Mouse (Mus musculus): ENCODE results near the gene Mef2d.

GRCm38 (mm10) chr3:88149510-88149974 lies 7.4 kb downstream of the Mef2d start:
- TF ChIP-seq CTCF (IDR thresholded peaks at IDR 0.05; ENCODE audit: borderline replicate concordance, extremely low read depth, insufficient read depth, insufficient read length) (no peak), POLR2A (IDR thresholded peaks at IDR 0.05; ENCODE audit: borderline replicate concordance, extremely low read depth, insufficient read depth, insufficient read length, poor library complexity, severe bottlenecking) (no peak)
